Mouse (Mus musculus): ENCODE data around the gene Slc35e3.

Gene Slc35e3

GRCm38 (mm10) chr10:117776281-117777102, 30.3 kb upstream of the Slc35e3 start:
- no peak for DNase-seq (ENCODE audit: low read depth)

GRCm38 (mm10) chr10:117775401-117776144, 29.4 kb upstream of the Slc35e3 start:
- DNase-seq (ENCODE audit: low read depth): no peak

- no peak for DNase-seq (ENCODE audit: low read depth)
Observed at GRCm38 (mm10) chr10:117774817-117775120, 28.6 kb upstream of the Slc35e3 start.

- DNase-seq (ENCODE audit: low read depth): no peak
Observed at GRCm38 (mm10) chr10:117774011-117774816, 28.0 kb upstream of the Slc35e3 start.

GRCm38 (mm10) chr10:117773106-117773720, 27.0 kb upstream of the Slc35e3 start:
- DNase-seq (ENCODE audit: low read depth): no peak

GRCm38 (mm10) chr10:117772364-117773105, 26.4 kb upstream of the Slc35e3 start:
- no peak for DNase-seq (ENCODE audit: low read depth)

- DNase-seq (ENCODE audit: low read depth): no peak
Observed at GRCm38 (mm10) chr10:117771131-117771510, 25.0 kb upstream of the Slc35e3 start.

- no peak for DNase-seq (ENCODE audit: low read depth)
Observed at GRCm38 (mm10) chr10:117770286-117771130, 24.3 kb upstream of the Slc35e3 start.

GRCm38 (mm10) chr10:117769541-117770285, 23.5 kb upstream of the Slc35e3 start:
- DNase-seq (ENCODE audit: low read depth): no peak

- DNase-seq (ENCODE audit: low read depth): no peak
Observed at GRCm38 (mm10) chr10:117768141-117768440, 21.9 kb upstream of the Slc35e3 start.

- DNase-seq (ENCODE audit: low read depth): no peak
Observed at GRCm38 (mm10) chr10:117767286-117768140, 21.3 kb upstream of the Slc35e3 start.

- no peak for DNase-seq (ENCODE audit: low read depth)
Observed at GRCm38 (mm10) chr10:117766896-117767160, 20.7 kb upstream of the Slc35e3 start.

GRCm38 (mm10) chr10:117766111-117766895, 20.1 kb upstream of the Slc35e3 start:
- DNase-seq (ENCODE audit: low read depth): no peak

- DNase-seq (ENCODE audit: low read depth): no peak
Observed at GRCm38 (mm10) chr10:117765116-117765894, 19.1 kb upstream of the Slc35e3 start.

- no peak for DNase-seq (ENCODE audit: low read depth)
Observed at GRCm38 (mm10) chr10:117764598-117764997, 18.4 kb upstream of the Slc35e3 start.

GRCm38 (mm10) chr10:117763588-117764190, 17.5 kb upstream of the Slc35e3 start:
- DNase-seq (ENCODE audit: low read depth): no peak

- DNase-seq (ENCODE audit: low read depth): no peak
Observed at GRCm38 (mm10) chr10:117762966-117763365, 16.8 kb upstream of the Slc35e3 start.
